Mouse (Mus musculus): Measurements from ENCODE around the gene Spg11. TPM values are rescaled to one million over a fixed set of nuclear protein-coding genes. Genes with fewer than 3 reads are reported as not detected.
A peak's percentile ranks its signal among the peaks of the same experiment; 100 is the strongest.

The Spg11 gene
- polyA plus RNA-seq, 1 experiment from 2014 or later: 11.3 TPM

- no peaks in the 10 kb centered on the region; the same call in 1 of the 2 replicates for H3K4me1 ChIP-seq (replicated peaks; ENCODE audit: control insufficient read depth, insufficient read depth, low read length)
- H3K4me3 ChIP-seq (ENCODE audit: low read depth, low read length): 0 out of 2 replicates have a peak overlapping the region, but pooled peaks have one; percentile 72
- peak overlapping the region; percentile 62; the same call in 1 of the 2 replicates for H3K4me2 ChIP-seq (ENCODE audit: low read length)
- 93% methylated on average over 6 of the region's 6 CpGs for WGBS
- H3K27ac ChIP-seq (ENCODE audit: low read depth): no peak overlapping the region
- no peaks in the 10 kb centered on the region for H3K27me3 ChIP-seq (replicated peaks; ENCODE audit: control insufficient read depth, insufficient read depth, low read length)
- no peak for DNase-seq (ENCODE audit: low spot score)
- no peak overlapping the region for H3K9ac ChIP-seq (ENCODE audit: low read length)
- no peaks in the 10 kb centered on the region for H3K9me3 ChIP-seq (ENCODE audit: control insufficient read depth, low read length)
- no peak for ATAC-seq (replicated peaks; ENCODE audit: low FRiP score, low TSS enrichment, low read depth)
- peaks cover 11% of the 10 kb centered on the region; the same call in 1 of the 2 replicates for H3K36me3 ChIP-seq (ENCODE audit: control insufficient read depth, insufficient read depth, low read length)
Observed at GRCm38 (mm10) chr2:122149316-122149715, 31.1 kb upstream of the Spg11 start.

- WGBS: 22% methylated on average over 18 of the region's 18 CpGs
Observed at GRCm38 (mm10) chr2:122148242-122148917, 30.2 kb upstream of the Spg11 start.

GRCm38 (mm10) chr2:122147508-122148241 is 29.5 kb upstream of the Spg11 start, which contains the start of gene B2m:
TSS of gene B2m (plus strand) at chr2:122147686.
- H3K4me2 ChIP-seq (ENCODE audit: low read length): peak within 1 kb of the TSS; percentile 62
- H3K27me3 ChIP-seq (replicated peaks; ENCODE audit: control insufficient read depth, insufficient read depth, low read length): no peaks in the 10 kb centered on the region
- H3K9me3 ChIP-seq (ENCODE audit: control insufficient read depth, low read length): no peaks in the 10 kb centered on the region
- WGBS: under 1% methylated on average over 40 of the region's 40 CpGs
- peak; percentile 98 for ATAC-seq (replicated peaks; ENCODE audit: low FRiP score, low TSS enrichment, low read depth)
- H3K4me1 ChIP-seq (replicated peaks; ENCODE audit: control insufficient read depth, insufficient read depth, low read length): no peaks in the 10 kb centered on the region; the same call in 1 of the 2 replicates
- peak within 1 kb of the TSS; percentile 74 for H3K9ac ChIP-seq (ENCODE audit: low read length)
- DNase-seq (ENCODE audit: low spot score): peak; percentile 98
- H3K27ac ChIP-seq (ENCODE audit: low read depth): peak within 1 kb of the TSS; percentile 54
- H3K4me3 ChIP-seq (ENCODE audit: low read depth, low read length): peak within 1 kb of the TSS; percentile 72
- H3K36me3 ChIP-seq (ENCODE audit: control insufficient read depth, insufficient read depth, low read length): peaks cover 9% of the 10 kb centered on the region; the same call in 1 of the 2 replicates

More at GRCm38 (mm10) chr2:122148242-122148917, 30.2 kb upstream of the Spg11 start:
- Histone ChIP-seq H3K4me2 (ENCODE audit: low read length) (peak overlapping the region; percentile 62), H3K27ac (ENCODE audit: low read depth) (peak overlapping the region; percentile 54), H3K4me1 (replicated peaks; ENCODE audit: control insufficient read depth, insufficient read depth, low read length) (no peaks in the 10 kb centered on the region; the same call in 1 of the 2 replicates), H3K27me3 (replicated peaks; ENCODE audit: control insufficient read depth, insufficient read depth, low read length) (no peaks in the 10 kb centered on the region), H3K4me3 (ENCODE audit: low read depth, low read length) (peak overlapping the region; percentile 72), H3K36me3 (ENCODE audit: control insufficient read depth, insufficient read depth, low read length) (peaks cover 9% of the 10 kb centered on the region; the same call in 1 of the 2 replicates), H3K9me3 (ENCODE audit: control insufficient read depth, low read length) (no peaks in the 10 kb centered on the region), H3K9ac (ENCODE audit: low read length) (peak overlapping the region; percentile 74)
- ATAC-seq (replicated peaks; ENCODE audit: low FRiP score, low TSS enrichment, low read depth) (no peak; the same call in 1 of the 2 replicates), DNase-seq (ENCODE audit: low spot score) (peak; percentile 75)

- no peaks in the 10 kb centered on the region; the same call in 1 of the 2 replicates for H3K4me1 ChIP-seq (replicated peaks; ENCODE audit: control insufficient read depth, insufficient read depth, low read length)
- H3K4me2 ChIP-seq (ENCODE audit: low read length): peak overlapping the region; percentile 38; the same call in 1 of the 2 replicates
- no peak overlapping the region for H3K27ac ChIP-seq (ENCODE audit: low read depth)
- no peaks in the 10 kb centered on the region for H3K27me3 ChIP-seq (replicated peaks; ENCODE audit: control insufficient read depth, insufficient read depth, low read length)
- H3K36me3 ChIP-seq (ENCODE audit: control insufficient read depth, insufficient read depth, low read length): peaks cover 6% of the 10 kb centered on the region; the same call in 1 of the 2 replicates
- WGBS: 69% methylated on average over 6 of the region's 6 CpGs
- H3K4me3 ChIP-seq (ENCODE audit: low read depth, low read length): no peak overlapping the region
- H3K9ac ChIP-seq (ENCODE audit: low read length): no peak overlapping the region
- ATAC-seq (replicated peaks; ENCODE audit: low FRiP score, low TSS enrichment, low read depth) (no peak), DNase-seq (ENCODE audit: low spot score) (no peak)
- H3K9me3 ChIP-seq (ENCODE audit: control insufficient read depth, low read length): no peaks in the 10 kb centered on the region
Observed at GRCm38 (mm10) chr2:122146687-122147086, 28.5 kb upstream of the Spg11 start.

GRCm38 (mm10) chr2:122145756-122146155 is 27.6 kb upstream of the Spg11 start:
- DNase-seq (ENCODE audit: low spot score): no peak
- Histone ChIP-seq H3K9me3 (ENCODE audit: control insufficient read depth, low read length) (no peaks in the 10 kb centered on the region), H3K9ac (ENCODE audit: low read length) (no peak overlapping the region), H3K4me3 (ENCODE audit: low read depth, low read length) (no peak overlapping the region), H3K27me3 (replicated peaks; ENCODE audit: control insufficient read depth, insufficient read depth, low read length) (no peaks in the 10 kb centered on the region), H3K4me1 (replicated peaks; ENCODE audit: control insufficient read depth, insufficient read depth, low read length) (no peaks in the 10 kb centered on the region; the same call in 1 of the 2 replicates), H3K36me3 (ENCODE audit: control insufficient read depth, insufficient read depth, low read length) (no peaks in the 10 kb centered on the region), H3K27ac (ENCODE audit: low read depth) (no peak overlapping the region), H3K4me2 (ENCODE audit: low read length) (no peak overlapping the region)
- no peak for ATAC-seq (replicated peaks; ENCODE audit: low FRiP score, low TSS enrichment, low read depth)
- 69% methylated on average over 4 of the region's 4 CpGs for WGBS

GRCm38 (mm10) chr2:122143111-122143510 is 24.9 kb upstream of the Spg11 start:
- Histone ChIP-seq H3K9ac (ENCODE audit: low read length) (no peak overlapping the region), H3K4me1 (replicated peaks; ENCODE audit: control insufficient read depth, insufficient read depth, low read length) (no peaks in the 10 kb centered on the region)
- no peak for DNase-seq (ENCODE audit: low spot score)

GRCm38 (mm10) chr2:122141332-122141967 is 23.3 kb upstream of the Spg11 start:
- Histone ChIP-seq H3K27ac (ENCODE audit: low read depth) (no peak overlapping the region), H3K4me3 (ENCODE audit: low read depth, low read length) (no peak overlapping the region), H3K36me3 (ENCODE audit: control insufficient read depth, insufficient read depth, low read length) (no peaks in the 10 kb centered on the region), H3K9me3 (ENCODE audit: control insufficient read depth, low read length) (no peaks in the 10 kb centered on the region), H3K27me3 (replicated peaks; ENCODE audit: control insufficient read depth, insufficient read depth, low read length) (no peaks in the 10 kb centered on the region), H3K4me2 (ENCODE audit: low read length) (no peak overlapping the region), H3K9ac (ENCODE audit: low read length) (no peak overlapping the region), H3K4me1 (replicated peaks; ENCODE audit: control insufficient read depth, insufficient read depth, low read length) (no peaks in the 10 kb centered on the region)
- 78% methylated on average over 5 of the region's 5 CpGs for WGBS
- no peak for ATAC-seq (replicated peaks; ENCODE audit: low FRiP score, low TSS enrichment, low read depth)
- no peak for DNase-seq (ENCODE audit: low spot score)

More at GRCm38 (mm10) chr2:122143111-122143510, 24.9 kb upstream of the Spg11 start:
- 90% methylated on average over 3 of the region's 3 CpGs for WGBS
- no peak overlapping the region for H3K27ac ChIP-seq (ENCODE audit: low read depth)
- H3K27me3 ChIP-seq (replicated peaks; ENCODE audit: control insufficient read depth, insufficient read depth, low read length): no peaks in the 10 kb centered on the region
- no peak overlapping the region for H3K4me2 ChIP-seq (ENCODE audit: low read length)
- no peaks in the 10 kb centered on the region for H3K36me3 ChIP-seq (ENCODE audit: control insufficient read depth, insufficient read depth, low read length)
- H3K9me3 ChIP-seq (ENCODE audit: control insufficient read depth, low read length): no peaks in the 10 kb centered on the region
- no peak for ATAC-seq (replicated peaks; ENCODE audit: low FRiP score, low TSS enrichment, low read depth)
- no peak overlapping the region for H3K4me3 ChIP-seq (ENCODE audit: low read depth, low read length)

GRCm38 (mm10) chr2:122140815-122141214 is 22.6 kb upstream of the Spg11 start:
- Histone ChIP-seq H3K27me3 (replicated peaks; ENCODE audit: control insufficient read depth, insufficient read depth, low read length) (no peaks in the 10 kb centered on the region), H3K4me2 (ENCODE audit: low read length) (no peak overlapping the region), H3K27ac (ENCODE audit: low read depth) (no peak overlapping the region), H3K9ac (ENCODE audit: low read length) (no peak overlapping the region), H3K36me3 (ENCODE audit: control insufficient read depth, insufficient read depth, low read length) (no peaks in the 10 kb centered on the region), H3K9me3 (ENCODE audit: control insufficient read depth, low read length) (no peaks in the 10 kb centered on the region), H3K4me1 (replicated peaks; ENCODE audit: control insufficient read depth, insufficient read depth, low read length) (no peaks in the 10 kb centered on the region), H3K4me3 (ENCODE audit: low read depth, low read length) (no peak overlapping the region)
- no peak for ATAC-seq (replicated peaks; ENCODE audit: low FRiP score, low TSS enrichment, low read depth)
- WGBS: 84% methylated on average over 2 of the region's 2 CpGs
- no peak for DNase-seq (ENCODE audit: low spot score)
